Mouse (Mus musculus) limb, embryonic 10.5 days (tissue): ENCODE results near the gene Alg14. TPM values are rescaled to one million over a fixed set of nuclear protein-coding genes. Genes with fewer than 3 reads are reported as not detected.

Source experiments
- polyA plus RNA-seq: library from polyadenylated mRNA; unstranded; fragments of >200 nt; fragmentation: Nextera tagmentation; extraction: Ambion mirVana; gene quantifications from 2 replicates; pipeline ENCODE4 v1.2.1, GENCODE M21; 2016

Gene Alg14
- polyA plus RNA-seq, 1 experiment from 2014 or later, result 35.0 TPM

Other genes with a start within 250 kb of the Alg14 start
- gene Rwdd3, start 120.1 kb upstream of the Alg14 start, polyA plus RNA-seq, result 4.6 and 5.9 TPM in 2 replicates
- gene Tmem56, start 8.7 kb upstream of the Alg14 start, polyA plus RNA-seq, result 0.96 and 1.0 TPM in 2 replicates
- gene Cnn3, start 134.7 kb downstream of the Alg14 start, polyA plus RNA-seq, result 697 and 777 TPM in 2 replicates
- gene Slc44a3, start 240.6 kb downstream of the Alg14 start, polyA plus RNA-seq, result 0.23 and 0.53 TPM in 2 replicates